Mouse (Mus musculus): ENCODE measurements around the gene Steap3.

GRCm38 (mm10) chr1:120145527-120146216 lies 126.8 kb downstream of the Steap3 start:
- no peak for TF ChIP-seq POLR2A (IDR thresholded peaks at IDR 0.05; ENCODE audit: extremely low read depth, insufficient read depth, low read length)
- TF ChIP-seq CTCF (IDR thresholded peaks at IDR 0.05; ENCODE audit: low read depth, low read length) = no peak

Data from liver, adult 2 months (tissue).